Mouse (Mus musculus) megakaryocyte progenitor cell, adult 5-6 weeks (primary cell): ENCODE data around the gene Txndc17. TPM values are rescaled to one million over a fixed set of nuclear protein-coding genes. Genes with fewer than 3 reads are reported as not detected.

Source experiments
- ATAC-seq: replicated peaks from 2 replicates; pipeline ENCODE4 v1.8.0; 2016; ENCODE audit warnings: mild to moderate bottlenecking, moderate TSS enrichment, inconsistent platforms; ENCODE audit not compliant: poor library complexity
- total RNA-seq, 2 experiments: library from RNA; stranded (forward) in 1 of 2; stranded (reverse) in 1 of 2; fragments of 157-497, 149-512 nt in 1 of 2; fragments of 200-1000 nt in 1 of 2; gene quantifications; 2 replicates each; pipeline versions ENCODE4 v1.2.3 to v1.2.4; 2015 to 2017

Txndc17 gene
- total RNA-seq, 2 experiments from 2014 or later, result 46.5 to 130 TPM

DNA sequence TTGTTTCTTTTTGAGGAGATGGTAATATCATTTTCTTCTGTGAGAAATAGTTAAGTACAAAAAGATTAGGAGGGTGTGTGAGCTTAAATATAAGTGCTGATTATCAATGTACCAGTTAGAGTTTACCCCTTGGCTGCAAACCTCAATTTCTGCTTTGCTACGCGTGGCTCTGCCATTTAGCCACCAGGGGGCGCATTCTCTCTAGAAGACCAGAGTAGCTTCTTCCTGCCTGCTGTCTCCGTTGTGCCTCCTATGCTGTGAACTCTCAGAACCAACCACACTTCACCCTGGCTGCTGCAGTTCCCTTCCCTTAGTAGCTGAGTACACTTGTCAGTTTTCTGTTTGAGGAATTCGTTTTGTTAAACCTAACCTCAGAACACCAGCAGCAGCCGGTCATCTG lies 13.9 kb downstream of the Txndc17 start:
- ATAC-seq, result peak; percentile 87

DNA sequence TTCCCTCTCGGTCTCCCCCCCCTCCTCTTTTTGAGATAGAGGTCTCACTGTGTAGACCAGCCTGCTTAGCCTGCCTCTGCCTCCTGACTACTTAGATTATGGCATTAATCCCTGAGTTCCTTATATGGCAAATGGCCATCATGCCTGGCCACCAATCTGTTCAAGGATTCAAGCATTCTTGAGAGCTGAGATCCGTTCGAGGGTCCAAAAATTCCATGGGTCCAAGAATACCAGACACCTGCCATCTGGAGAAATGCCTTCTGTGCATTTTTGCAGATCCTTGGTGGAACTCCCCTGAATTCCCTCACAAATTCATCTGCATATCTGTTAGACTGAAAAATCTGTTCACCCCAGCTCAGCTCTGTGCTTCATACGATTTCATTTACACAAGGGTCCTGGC lies 16.1 kb downstream of the Txndc17 start:
- ATAC-seq, result no peak

DNA sequence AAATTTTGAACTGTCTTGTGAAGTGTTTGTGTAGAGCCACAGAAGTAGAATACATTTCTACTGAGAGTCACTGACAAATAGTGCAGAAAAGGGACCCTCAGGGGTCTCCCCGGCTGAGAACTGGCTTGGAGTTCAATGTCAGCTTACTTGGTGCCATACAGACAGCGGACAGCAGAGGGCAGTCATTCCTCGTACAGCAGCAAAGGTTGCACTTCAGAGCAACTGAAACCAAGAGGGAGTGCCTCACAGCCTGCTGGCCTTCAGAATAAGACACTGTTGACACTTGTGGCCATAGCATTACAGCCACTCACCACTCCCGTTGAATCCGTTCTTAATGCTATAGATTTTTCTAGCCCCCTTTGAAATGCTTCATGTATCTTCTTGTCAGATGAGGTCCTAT lies 17.5 kb downstream of the Txndc17 start:
- peak; percentile 95 for ATAC-seq

DNA sequence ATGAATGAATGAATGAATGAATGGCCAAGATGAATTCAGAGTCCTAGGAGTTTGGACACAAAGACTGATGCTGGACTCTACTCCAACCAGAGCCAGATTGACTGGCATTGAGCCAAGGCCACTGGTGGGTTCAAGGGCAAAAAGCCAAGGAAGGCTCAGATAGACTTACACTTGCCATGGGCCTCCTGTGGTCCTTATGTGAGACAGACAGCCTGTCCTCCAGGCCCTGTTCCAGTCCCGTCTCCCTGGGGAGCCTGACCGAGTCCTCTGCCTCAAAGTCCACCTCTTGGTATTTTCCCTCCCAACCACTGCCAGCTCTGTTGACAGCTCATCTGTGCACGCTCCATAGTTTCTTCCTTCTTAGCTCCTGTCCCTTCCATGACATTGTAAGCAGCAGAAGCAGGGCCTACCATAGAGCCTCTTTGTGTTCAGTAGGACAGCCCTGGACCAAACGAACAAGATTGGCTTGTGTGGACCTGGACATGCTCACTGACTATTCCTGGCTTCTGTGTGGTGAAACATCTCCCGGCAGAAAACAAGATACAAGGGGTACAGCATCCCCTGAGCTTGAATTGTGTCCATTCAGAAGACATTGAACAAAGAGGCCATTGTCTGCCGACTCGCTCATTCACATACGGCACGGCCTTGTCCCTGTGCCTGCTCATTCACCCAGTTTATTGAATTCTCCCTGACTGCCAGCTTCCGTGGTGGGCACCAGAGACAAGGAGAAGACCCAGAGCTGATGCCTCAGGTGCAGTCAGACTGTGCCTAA lies 18.9 kb downstream of the Txndc17 start:
- no peak for ATAC-seq

DNA sequence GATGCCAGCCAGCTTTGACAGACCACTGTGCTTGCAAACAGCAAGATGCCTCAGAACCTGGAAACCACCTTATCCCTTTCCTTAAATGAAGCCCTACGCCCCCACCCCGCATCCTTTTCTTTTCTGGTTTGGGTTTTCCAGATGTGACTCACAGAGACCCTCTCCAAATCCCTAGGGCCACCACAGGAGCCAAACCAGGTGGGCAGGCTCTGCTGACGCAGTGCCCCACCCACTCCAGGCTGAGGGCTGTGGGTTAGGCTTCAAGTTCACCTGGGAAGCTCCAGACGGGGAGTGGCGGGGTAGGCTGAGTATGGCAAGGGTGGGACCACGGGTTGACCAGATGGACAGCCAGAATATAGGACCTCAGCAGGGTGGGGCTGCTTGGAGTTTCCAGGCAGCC lies 19.6 kb downstream of the Txndc17 start:
- no peak for ATAC-seq

DNA sequence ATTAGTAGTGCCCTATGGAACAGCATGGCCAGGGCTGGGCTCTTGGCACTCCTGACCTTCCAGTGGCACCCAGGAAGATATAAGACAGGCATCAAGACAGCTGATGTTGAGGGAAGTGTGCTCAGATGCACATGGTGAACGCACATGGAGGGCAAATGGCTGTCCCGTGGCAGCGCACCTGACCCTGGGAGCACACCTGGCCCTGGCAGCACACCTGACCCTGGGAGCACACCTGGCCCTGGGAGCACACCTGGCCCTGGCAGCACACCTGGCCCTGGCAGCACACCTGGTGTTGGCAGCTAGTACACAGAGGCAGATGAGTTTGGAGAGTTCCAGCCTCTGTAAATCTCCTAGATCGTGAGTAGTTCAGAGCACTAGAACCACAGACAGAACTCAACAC lies 21.2 kb downstream of the Txndc17 start:
- no peak for ATAC-seq

DNA sequence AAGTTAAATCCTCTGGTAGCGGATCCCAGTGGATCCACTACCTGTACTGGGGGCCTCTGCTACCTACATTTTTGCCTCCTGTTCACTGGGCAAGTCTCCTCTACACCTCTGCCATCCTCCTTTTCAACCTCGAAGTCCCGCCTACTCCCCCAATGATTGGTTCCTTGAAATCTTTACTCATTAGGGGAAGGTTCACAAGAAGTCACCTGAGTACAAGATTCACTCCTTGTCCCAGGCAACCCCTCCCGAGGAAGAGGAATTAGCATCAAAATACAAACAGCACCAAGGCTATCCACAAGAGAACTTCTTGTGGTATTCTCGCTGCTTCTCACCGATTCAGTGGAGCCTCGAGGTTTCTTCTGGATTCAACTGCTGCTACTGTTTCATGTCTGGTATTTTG lies 24.7 kb downstream of the Txndc17 start:
- ATAC-seq, result no peak

DNA sequence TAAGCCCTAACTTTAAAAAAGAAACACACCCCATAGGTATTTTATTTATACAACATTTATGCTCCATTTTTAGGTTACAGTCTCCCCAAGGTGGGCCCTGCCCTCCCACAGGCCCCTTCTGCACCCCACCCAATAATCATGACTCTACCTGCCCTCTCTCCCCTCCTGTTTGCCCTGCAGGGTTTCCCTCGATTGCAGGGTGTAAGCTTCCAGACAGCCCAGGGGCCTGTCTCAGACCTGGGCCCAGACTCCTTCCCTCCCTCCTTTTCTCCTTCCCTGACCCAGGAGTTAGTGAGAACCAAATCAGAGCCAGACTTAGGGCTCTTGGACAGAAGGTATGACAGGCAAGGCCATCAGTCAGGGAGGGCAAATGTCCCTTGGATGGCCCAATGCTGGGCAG lies 25.6 kb downstream of the Txndc17 start:
- ATAC-seq, result no peak

DNA sequence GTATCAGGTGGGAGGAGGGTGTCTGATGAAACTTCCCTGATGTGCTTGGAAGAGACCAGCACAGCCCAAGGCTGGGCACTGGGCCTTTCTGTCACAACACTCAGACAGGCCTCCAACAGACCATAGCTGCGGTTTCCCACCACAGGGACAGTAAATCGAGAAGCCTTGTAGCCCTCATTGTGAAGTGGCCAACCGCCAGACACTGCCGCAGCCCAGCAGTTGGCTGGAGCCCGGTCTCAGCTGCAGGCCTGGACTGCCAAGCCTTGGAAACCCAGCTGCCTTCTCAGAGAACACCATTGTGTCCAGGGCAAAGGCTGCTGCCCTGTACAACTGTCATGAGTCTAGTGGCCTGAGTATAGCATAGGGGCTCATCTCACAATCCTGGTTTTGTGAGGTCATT lies 26.7 kb downstream of the Txndc17 start:
- peak; percentile 50 for ATAC-seq

DNA sequence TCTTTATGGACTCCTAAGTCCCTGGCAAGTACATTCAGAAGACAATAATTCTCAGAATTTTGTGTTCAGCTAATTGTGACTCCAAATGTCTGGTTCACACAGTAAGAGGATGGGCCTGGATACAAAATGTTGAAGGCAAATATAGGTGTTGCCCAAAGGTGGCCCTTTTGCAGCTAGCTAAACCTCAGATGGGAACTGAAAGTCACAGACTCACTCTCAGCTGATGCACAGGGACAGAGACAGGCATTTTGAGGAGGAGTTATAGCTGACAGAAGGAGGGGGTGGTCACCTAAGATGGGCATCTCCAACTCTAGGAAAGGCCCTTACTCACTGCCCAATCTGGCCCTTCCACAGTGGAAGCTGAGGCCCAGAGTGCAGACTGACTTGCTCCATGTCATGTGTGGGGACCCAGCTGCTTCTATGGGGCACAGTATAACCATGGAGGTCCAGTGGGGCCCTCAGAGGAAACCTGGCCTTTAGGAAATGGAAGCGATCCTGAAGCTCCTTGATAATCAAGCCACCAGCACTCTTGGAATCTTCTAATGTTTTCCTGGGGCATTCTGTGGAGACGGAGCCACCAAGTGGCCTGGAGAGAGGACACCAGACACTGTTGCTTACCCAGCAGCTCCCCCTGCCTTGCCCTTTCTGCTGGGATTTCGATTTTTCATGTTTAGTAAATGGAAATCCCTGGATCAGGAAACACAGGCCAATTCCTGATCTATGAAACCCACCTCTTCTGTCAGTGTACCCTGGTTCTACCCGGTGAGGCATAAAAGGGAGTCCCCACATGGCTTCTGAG lies 32.9 kb downstream of the Txndc17 start:
- no peak for ATAC-seq

DNA sequence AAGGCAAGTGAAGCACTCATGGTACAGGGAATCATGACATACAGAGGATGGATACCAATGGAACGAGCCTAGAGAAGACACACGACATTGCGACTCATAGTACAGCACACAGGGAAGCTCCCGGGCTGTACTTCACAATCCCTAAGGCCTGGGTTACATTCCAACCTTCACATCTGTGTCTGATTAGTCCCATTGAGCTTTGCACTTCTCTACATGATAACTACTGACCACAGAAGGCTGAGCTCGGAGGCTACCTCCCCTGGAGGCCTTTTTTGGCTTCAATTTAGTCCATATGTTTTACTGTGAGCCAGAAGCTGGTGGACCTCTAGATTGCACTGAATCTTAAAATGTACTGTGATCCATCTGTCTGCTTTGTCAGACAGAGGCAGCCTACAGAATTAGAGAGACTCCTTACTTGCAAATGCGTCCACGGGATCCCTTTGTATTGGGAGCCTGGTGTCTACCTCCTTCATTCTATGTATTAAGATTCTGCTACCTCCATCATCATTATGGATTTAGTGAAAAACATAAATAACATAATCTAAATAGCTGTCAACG lies 37.9 kb downstream of the Txndc17 start:
- no peak for ATAC-seq

DNA sequence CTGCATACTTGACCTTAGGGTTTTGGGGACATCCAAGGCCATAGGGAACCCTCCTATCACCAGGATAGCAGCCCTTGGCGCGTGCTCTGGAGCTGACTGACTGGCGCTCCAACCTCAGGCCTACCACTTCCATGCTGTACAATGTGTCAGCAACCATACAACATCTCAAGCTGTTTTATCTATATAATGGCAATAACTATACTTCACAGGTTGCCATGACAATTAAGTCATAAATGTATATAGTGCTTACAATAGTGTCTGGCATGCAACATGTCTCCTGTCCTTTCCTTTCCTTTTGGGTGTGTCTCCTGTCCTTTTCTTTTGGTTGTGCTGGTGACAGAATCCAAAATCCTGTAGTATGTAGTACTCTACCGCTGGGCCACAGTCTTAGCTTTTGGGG lies 48.3 kb downstream of the Txndc17 start:
- ATAC-seq, result no peak

DNA sequence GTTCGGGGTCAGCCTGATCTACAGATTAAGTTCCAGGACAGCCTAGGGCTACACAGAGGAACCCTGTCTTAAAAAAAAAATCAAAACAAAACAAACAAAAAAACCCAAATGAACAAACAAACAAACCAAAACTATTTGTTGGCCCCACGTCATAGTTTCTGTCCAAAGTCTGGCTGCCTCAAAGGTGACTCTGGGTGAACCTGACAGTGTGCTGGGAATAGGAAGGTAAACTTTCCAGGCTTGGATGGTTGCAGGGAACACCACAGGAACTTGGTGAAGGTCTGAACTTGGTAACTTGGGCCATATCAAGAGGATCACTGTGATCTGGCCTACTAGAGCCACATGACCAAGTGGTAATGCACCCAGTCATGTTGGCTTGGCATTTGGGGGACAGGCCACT lies 49.1 kb downstream of the Txndc17 start:
- ATAC-seq, result no peak

Other genes with a start within 250 kb of the Txndc17 start
- gene Aipl1, start 170.0 kb upstream of the Txndc17 start, total RNA-seq (2015), result 0.15 TPM in 1 of 2 replicates, not detected in the other
- 0.20 and 0.54 TPM in 2 replicates for gene Aipl1, start 170.0 kb upstream of the Txndc17 start, total RNA-seq (2017)
- 20.4 and 21.5 TPM in 2 replicates for gene Pimreg, start 165.5 kb upstream of the Txndc17 start, total RNA-seq (2015)
- 13.7 and 14.3 TPM in 2 replicates for gene Pimreg, start 165.5 kb upstream of the Txndc17 start, total RNA-seq (2017)
- gene Pitpnm3, start 71.8 kb upstream of the Txndc17 start, total RNA-seq (2015), result not detected in 2 replicates
- gene Pitpnm3, start 71.8 kb upstream of the Txndc17 start, total RNA-seq (2017), result not detected in 2 replicates
- gene Gm43951, start 707 bp upstream of the Txndc17 start, total RNA-seq (2015), result 0.10 TPM in 1 of 2 replicates, not detected in the other
- gene Gm43951, start 707 bp upstream of the Txndc17 start, total RNA-seq (2017), result 0.37 and 1.3 TPM in 2 replicates
- gene 4933427D14Rik, start 88 bp upstream of the Txndc17 start, total RNA-seq (2015), result 7.8 and 11.6 TPM in 2 replicates
- 6.2 and 19.5 TPM in 2 replicates for gene 4933427D14Rik, start 88 bp upstream of the Txndc17 start, total RNA-seq (2017)
- gene Med31, start 8.0 kb downstream of the Txndc17 start, total RNA-seq (2015), result 15.2 and 16.9 TPM in 2 replicates
- 12.9 and 16.7 TPM in 2 replicates for gene Med31, start 8.0 kb downstream of the Txndc17 start, total RNA-seq (2017)
- 0.12 TPM in 1 of 2 replicates, not detected in the other for gene Slc13a5, start 59.7 kb downstream of the Txndc17 start, total RNA-seq (2015)
- gene Slc13a5, start 59.7 kb downstream of the Txndc17 start, total RNA-seq (2017), result 0.24 and 0.25 TPM in 2 replicates
- 7.2 and 16.1 TPM in 2 replicates for gene Xaf1, start 94.1 kb downstream of the Txndc17 start, total RNA-seq (2015)
- gene Xaf1, start 94.1 kb downstream of the Txndc17 start, total RNA-seq (2017), result 3.5 and 17.4 TPM in 2 replicates
- not detected in 2 replicates for gene Fbxo39, start 106.9 kb downstream of the Txndc17 start, total RNA-seq (2015)
- gene Fbxo39, start 106.9 kb downstream of the Txndc17 start, total RNA-seq (2017), result not detected in 2 replicates
- gene Tekt1, start 154.9 kb downstream of the Txndc17 start, total RNA-seq (2015), result not detected in 2 replicates
- not detected in 2 replicates for gene Tekt1, start 154.9 kb downstream of the Txndc17 start, total RNA-seq (2017)
- gene Smtnl2, start 204.2 kb downstream of the Txndc17 start, total RNA-seq (2015), result not detected in 2 replicates
- gene Smtnl2, start 204.2 kb downstream of the Txndc17 start, total RNA-seq (2017), result 0.14 TPM in 1 of 2 replicates, not detected in the other
- not detected in 2 replicates for gene Ggt6, start 228.0 kb downstream of the Txndc17 start, total RNA-seq (2015)
- not detected in 2 replicates for gene Ggt6, start 228.0 kb downstream of the Txndc17 start, total RNA-seq (2017)
- 255 and 264 TPM in 2 replicates for gene Mybbp1a, start 233.8 kb downstream of the Txndc17 start, total RNA-seq (2015)
- 148 and 164 TPM in 2 replicates for gene Mybbp1a, start 233.8 kb downstream of the Txndc17 start, total RNA-seq (2017)